Mouse (Mus musculus): Measurements from ENCODE around the gene Psen1.

DNA sequence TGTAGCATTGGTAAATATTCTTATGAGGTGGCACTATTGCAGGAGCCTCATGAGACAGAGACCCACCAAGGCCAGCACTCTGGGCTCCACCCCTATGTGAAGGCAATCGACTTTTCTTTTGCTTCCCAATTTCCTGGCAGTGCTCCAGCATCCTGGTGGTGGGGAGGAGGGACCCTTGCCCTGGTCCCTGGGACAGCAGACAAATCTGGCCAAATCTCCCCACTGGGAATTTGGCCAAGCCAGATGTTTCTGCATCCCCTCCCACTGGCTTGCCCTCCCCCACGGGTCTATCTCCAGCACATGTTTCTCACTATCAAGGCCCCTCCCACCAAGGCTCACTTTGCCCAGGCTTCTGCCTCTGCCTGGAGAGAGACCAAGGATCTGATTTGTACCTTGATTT is 64.5 kb downstream of the Psen1 start:
- TF ChIP-seq CTCF (conservative IDR thresholded peaks at IDR 0.05 in 1 of 2, IDR thresholded peaks at IDR 0.05 in 1 of 2; ENCODE audit: low read depth in 2 of 2, low read length in 2 of 2) (no peak), NRF1 (IDR thresholded peaks at IDR 0.05; ENCODE audit: low read depth, low read length) (no peak), POLR2A (IDR thresholded peaks at IDR 0.05; ENCODE audit: low read depth, low read length) (no peak), MAFK (IDR thresholded peaks at IDR 0.05; ENCODE audit: insufficient replicate concordance, low read length) (no peak), MAZ (IDR thresholded peaks at IDR 0.05; ENCODE audit: low read depth, low read length) (no peak), MXI1 (IDR thresholded peaks at IDR 0.05; ENCODE audit: low read depth, low read length) (peak; percentile 41; the same call in 1 of the 2 replicates), E2F4 (IDR thresholded peaks at IDR 0.05; ENCODE audit: insufficient replicate concordance, low read depth, low read length) (no peak)

Measured in CH12.LX (cell line).